Mouse (Mus musculus) liver, postnatal 0 days (tissue): ENCODE measurements at regions not wholly inside any gene's neighbourhood (a gene's known extent, or its start where the extent isn't known, plus 50 kb on each side); places are given as distances from the start of the nearest gene placed in this dataset.

ENCODE experiments used
- CTCF ChIP-seq: sonication (generic); IDR thresholded peaks from 2 replicates; pipeline ENCODE4 v1.5.1; 2016; ENCODE audit warnings: antibody characterized with exemption, low read depth
- EP300 ChIP-seq: IDR thresholded peaks from 2 replicates; pipeline ENCODE4 v1.6.1; 2016; ENCODE audit warnings: antibody characterized with exemption, low read depth, mild to moderate bottlenecking

- TF ChIP-seq CTCF (no peak), EP300 (no peak)
These were observed 54.1 kb upstream of the Foxp4 start for GRCm38 (mm10) chr17:47978404-47979030.
